Mouse (Mus musculus): ENCODE results near the gene Exosc9.

Exosc9 gene

GRCm38 (mm10) chr3:36552406-36553047, at the start of gene Exosc9:
Gene Exosc9 (plus strand): TSS chr3:36552606.
- DNase-seq (ENCODE audit: low spot score in 2 of 2): peak; percentile 96

GRCm38 (mm10) chr3:36505306-36505705, 47.1 kb upstream of the Exosc9 start:
- DNase-seq (ENCODE audit: low spot score in 2 of 2): no peak

DNA sequence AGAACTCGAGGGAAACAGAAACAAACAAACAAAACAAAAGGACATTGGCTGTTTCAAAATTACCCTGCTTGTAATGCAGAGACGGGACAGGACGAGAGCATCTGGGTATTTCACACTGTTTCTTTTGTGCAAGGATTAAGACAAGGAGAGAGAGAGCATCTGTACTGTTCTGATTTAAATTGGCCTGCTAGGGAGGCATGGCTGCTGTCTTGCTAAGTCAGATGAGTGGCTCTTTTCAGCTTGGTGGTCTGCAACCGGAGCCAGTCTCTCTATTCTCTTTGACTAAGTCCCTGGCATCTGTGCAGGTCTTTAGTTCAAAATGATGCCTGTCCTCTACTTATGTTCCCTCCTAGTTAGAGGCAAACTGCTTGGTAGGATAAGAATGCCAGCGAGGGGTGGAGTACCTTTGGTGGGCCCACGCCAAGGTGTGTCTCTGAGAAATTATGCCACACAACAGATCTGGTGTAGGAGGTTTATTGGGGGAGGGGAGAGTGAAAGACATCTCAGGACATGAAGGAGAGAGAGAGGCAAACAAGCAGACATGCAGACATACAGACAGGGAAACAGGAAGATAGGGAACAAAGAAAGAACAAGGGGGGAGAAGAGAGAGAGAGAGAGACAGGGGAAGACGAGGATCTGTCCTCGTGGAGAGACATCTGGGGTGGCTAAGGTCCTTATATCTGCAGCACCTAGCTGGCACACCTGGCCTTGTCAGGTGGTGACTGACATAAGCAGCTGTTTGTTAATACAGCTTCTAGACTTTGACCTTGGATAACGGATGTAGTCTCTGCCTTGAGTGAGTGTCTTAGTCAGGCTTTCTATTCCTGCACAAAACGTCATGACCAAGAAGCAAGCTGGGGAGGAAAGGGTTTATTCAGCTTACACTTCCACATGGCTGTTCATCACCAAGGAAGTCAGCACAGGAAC, 46.3 kb upstream of the Exosc9 start:
- no peak for DNase-seq (ENCODE audit: low spot score in 2 of 2)

GRCm38 (mm10) chr3:36511491-36511890, 40.9 kb upstream of the Exosc9 start:
- no peak for DNase-seq (ENCODE audit: low spot score in 2 of 2)

- DNase-seq (ENCODE audit: low spot score in 2 of 2): no peak
Measured at GRCm38 (mm10) chr3:36516196-36516595, 36.2 kb upstream of the Exosc9 start.

GRCm38 (mm10) chr3:36521073-36522060, 31.0 kb upstream of the Exosc9 start, which contains the start of gene Gm11549:
Gene Gm11549 (minus strand): TSS chr3:36521813.
- no peak for DNase-seq (ENCODE audit: low spot score in 2 of 2)

- no peak for DNase-seq (ENCODE audit: low spot score in 2 of 2)
Measured at GRCm38 (mm10) chr3:36522137-36522536, 30.3 kb upstream of the Exosc9 start.

DNA sequence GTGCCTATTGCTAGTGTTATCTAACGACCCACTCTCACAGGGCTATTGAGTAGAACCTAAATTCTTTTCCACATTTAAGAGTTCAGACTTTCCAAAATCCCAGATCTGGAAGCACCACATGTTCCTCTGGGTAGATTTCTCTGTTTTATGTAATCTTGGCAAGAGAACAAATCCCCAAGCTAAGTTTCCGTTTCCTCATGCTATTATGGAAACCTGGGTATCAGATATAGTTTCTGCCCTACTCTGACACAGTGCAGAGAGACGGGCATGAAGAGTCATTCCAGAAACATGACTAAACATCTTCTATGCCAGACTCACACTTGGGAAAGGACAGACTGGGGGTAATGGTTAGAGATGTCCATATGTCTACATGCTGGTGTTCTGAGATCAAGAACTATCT, 27.9 kb upstream of the Exosc9 start:
- DNase-seq (ENCODE audit: low spot score in 2 of 2): no peak

- DNase-seq (ENCODE audit: low spot score in 2 of 2): no peak
Measured at GRCm38 (mm10) chr3:36530345-36530744, 22.1 kb upstream of the Exosc9 start.

- no peak for DNase-seq (ENCODE audit: low spot score in 2 of 2)
Measured at GRCm38 (mm10) chr3:36530781-36531180, 21.6 kb upstream of the Exosc9 start.

DNA sequence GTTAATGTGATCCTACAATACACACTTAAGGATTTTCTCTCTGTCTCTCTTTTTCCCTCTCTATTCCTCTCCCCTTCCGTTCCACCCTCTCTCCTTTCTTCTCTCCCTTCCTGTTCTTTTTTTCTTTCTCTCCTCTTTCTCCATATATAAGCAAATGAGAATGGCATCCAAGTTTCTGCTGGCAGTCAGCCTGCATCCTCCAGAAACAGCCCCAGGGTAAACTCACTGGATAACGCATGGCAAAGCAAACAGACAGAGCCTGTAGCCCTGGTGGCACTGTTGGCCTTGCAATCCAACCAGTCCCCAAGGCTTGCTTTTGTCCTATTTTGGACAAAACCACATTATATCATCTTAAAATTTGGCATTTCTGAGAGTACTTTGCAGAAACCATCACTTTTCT, 21.2 kb upstream of the Exosc9 start:
- DNase-seq (ENCODE audit: low spot score in 2 of 2): no peak

DNA sequence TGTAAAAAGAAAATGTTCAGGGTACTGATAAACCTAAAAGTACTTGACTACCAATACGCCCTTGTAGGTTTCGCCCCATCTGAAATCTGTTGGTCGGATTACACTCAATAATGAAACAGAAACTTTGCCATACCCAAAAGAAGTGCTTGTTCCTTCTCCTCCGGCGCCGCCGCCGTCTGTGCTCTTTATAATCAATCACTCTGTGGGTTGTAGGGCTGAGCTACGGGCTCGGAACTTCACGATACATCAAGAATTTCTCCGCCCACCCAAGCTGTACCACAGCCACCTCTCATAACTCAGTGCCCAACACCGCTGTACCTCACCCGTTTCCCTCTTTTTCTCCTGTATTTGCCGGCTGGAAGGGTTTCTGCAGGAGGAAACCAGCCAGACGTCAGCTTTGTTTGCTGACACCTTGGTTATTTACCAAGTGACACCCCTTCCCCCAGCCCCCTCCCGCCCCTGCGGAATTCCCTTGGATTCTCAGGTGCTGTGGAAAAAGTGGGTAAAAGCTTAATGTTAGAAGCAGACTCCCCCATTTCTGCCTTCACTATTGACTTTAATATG, 20.3 kb upstream of the Exosc9 start:
- no peak for DNase-seq (ENCODE audit: low spot score in 2 of 2)

DNA sequence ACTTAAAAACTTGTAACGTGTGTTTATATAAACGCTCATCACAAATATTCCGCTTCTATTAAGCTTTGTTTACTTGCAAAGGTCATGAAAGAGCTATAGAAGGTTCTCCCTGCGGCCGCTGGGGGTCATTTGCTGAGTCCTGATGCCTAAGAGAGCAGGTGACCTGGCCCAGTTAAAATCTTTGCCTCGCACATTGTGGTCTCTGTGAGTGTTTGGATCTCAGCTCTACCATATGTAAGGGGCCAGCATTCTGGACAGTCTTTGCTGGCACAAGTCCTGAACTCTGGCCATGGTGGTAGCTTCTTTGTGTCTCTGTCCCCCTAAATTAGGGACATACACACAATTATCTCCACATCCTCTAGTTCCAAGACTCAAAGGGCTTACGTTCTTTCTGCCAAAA, 19.7 kb upstream of the Exosc9 start:
- no peak for DNase-seq (ENCODE audit: low spot score in 2 of 2)

- DNase-seq (ENCODE audit: low spot score in 2 of 2): no peak
Measured at GRCm38 (mm10) chr3:36533201-36533672, 19.2 kb upstream of the Exosc9 start.

DNA sequence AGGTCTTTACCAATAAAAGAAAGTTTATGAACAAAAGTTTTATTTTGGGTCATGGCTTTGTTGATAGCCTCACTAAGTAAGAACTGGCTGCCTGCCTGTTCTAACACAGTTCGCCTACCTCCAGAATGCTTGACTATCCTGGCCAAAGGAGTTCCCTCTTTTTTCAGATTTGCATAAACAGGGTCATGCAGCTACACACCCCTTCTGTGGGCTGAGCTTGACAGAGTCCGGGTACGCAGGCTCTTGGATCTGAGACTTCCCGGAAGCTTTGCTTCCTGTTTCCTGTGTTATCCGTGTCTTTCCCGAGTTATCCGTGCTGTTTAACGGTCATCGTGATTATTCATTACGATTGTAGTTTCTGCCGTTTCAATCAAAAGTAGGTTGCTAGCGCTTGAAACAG, 16.4 kb upstream of the Exosc9 start:
- no peak for DNase-seq (ENCODE audit: low spot score in 2 of 2)

DNA sequence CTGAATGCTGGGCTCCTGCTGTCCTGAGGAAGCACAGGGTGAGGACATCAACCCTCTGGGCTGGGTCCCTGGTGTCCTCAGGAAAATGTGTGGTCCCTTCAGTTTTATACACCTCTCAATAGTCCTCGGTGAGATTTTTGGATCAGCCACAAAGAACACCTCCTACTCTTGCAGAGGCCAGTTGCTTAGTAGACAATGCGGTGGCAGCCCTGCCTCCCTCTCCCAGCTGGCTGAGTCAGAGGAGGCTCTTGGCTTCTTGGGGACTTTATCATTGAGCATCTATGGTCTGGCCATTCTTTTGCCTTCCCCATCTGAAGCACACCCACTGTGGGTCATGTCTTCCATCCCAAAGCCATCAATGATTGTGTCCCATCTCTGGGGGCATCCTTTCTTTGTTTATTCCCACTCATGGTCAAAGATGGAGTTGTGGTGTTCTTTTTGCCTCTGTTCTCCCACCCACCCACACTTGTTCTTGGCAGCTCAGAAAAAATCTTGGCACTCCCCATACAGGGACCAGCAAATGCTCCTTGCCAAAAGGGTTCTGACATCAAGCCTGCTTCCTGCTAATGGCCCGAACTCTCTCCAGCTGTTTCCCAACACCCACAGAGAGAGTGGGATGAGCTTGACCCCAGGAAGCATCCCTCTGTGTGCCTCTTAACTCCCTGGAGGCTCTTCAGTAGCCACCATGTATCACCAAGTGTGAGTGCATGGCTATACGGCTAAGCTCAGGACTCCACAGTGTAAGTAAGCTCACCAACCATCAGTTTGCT, 14.5 kb upstream of the Exosc9 start:
- no peak for DNase-seq (ENCODE audit: low spot score in 2 of 2)

- no peak for DNase-seq (ENCODE audit: low spot score in 2 of 2)
Measured at GRCm38 (mm10) chr3:36540756-36541155, 11.7 kb upstream of the Exosc9 start.

DNA sequence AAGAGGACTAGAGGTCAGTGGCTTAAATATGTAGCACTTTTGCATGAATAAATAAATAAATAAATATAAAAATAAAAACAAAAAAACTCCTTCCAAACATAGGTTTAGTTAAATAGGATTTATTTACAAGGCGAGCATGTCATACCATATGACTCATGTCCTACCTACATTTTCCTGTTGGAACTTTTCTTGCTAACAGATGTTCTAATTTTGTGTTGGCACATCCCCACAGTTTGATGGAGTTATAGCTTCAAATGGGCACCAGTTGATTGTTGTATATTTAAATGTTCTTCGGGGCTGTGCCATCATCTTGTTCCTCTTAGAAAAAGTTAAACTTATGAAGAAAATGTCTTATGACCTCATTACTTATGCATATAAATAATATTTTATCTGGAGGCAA, 11.0 kb upstream of the Exosc9 start:
- DNase-seq (ENCODE audit: low spot score in 2 of 2): no peak

GRCm38 (mm10) chr3:36544961-36545360, 7.4 kb upstream of the Exosc9 start:
- no peak for DNase-seq (ENCODE audit: low spot score in 2 of 2)

- no peak for DNase-seq (ENCODE audit: low spot score in 2 of 2)
Measured at GRCm38 (mm10) chr3:36551343-36551742, 1.1 kb upstream of the Exosc9 start.

Measured in spleen, postnatal 10 days (tissue).